Mouse (Mus musculus): ENCODE measurements around the gene 2410131K14Rik. TPM values are rescaled to one million over a fixed set of nuclear protein-coding genes. Genes with fewer than 3 reads are reported as not detected.

Gene 2410131K14Rik
- polyA plus RNA-seq, 1 experiment = not detected

DNA sequence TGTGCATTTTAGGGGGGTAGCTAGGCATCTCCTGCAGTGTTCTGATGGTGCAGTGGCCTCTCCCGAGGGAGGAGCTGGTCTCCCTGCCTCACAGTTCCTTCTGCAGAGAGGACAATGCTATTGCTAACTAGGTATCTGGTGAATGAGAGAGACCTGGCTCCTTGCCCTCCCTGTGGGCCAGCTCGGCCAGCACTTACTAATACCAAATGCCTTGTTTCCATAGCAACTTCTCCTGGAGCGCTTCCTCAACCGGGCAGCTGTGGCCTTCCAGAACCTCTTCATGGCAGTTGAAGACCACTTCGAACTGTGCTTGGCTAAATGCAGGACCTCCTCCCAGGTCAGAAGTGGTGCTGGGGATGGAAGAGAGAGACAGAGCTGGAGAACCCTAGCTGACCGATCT, 14.1 kb downstream of the 2410131K14Rik start:
- H3K36me3 ChIP-seq (ENCODE audit: control insufficient read depth) = peaks cover 18% of the 10 kb centered on the region
- H3K4me1 ChIP-seq (ENCODE audit: control insufficient read depth) = no peaks in the 10 kb centered on the region
- no peaks in the 10 kb centered on the region for H3K27me3 ChIP-seq (ENCODE audit: control insufficient read depth)
- H3K9me3 ChIP-seq (ENCODE audit: control insufficient read depth, low read length) = no peaks in the 10 kb centered on the region
- TF ChIP-seq GATA1 (IDR thresholded peaks at IDR 0.05; ENCODE audit: low read length) (no peak), TAL1 (IDR thresholded peaks at IDR 0.05; ENCODE audit: low read length) (no peak)
- H3K4me3 ChIP-seq (replicated peaks) = no peak overlapping the region

DNA sequence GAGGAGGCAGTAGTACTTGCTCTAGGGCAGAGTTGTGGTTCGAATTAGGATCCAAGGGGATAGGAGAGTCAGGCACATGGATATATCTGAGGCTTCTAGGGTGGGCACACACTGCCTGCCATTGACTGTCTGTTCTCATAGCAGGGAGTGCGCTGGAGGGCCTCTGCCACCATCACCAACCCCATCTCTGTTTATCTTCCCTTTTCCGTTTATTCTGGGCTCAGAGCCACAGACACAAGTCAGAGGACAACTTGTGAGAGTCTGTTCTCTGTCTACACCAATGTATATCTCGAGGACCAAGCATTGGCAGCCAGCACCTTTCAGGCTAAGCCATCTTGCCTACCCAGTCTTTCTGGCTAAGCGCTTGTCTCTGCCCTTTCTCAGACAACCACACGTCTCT, 14.6 kb downstream of the 2410131K14Rik start:
- no peak for TF ChIP-seq GATA1 (IDR thresholded peaks at IDR 0.05; ENCODE audit: low read length)
- TF ChIP-seq TAL1 (IDR thresholded peaks at IDR 0.05; ENCODE audit: low read length) = no peak
- Histone ChIP-seq H3K36me3 (ENCODE audit: control insufficient read depth) (peaks cover 18% of the 10 kb centered on the region), H3K9me3 (ENCODE audit: control insufficient read depth, low read length) (no peaks in the 10 kb centered on the region), H3K27me3 (ENCODE audit: control insufficient read depth) (no peaks in the 10 kb centered on the region), H3K4me1 (ENCODE audit: control insufficient read depth) (no peaks in the 10 kb centered on the region), H3K4me3 (replicated peaks) (no peak overlapping the region)

GRCm38 (mm10) chr5:118260055-118260454, 15.0 kb downstream of the 2410131K14Rik start:
- no peak for TF ChIP-seq TAL1 (IDR thresholded peaks at IDR 0.05; ENCODE audit: low read length)
- no peak for TF ChIP-seq GATA1 (IDR thresholded peaks at IDR 0.05; ENCODE audit: low read length)
- Histone ChIP-seq H3K4me1 (ENCODE audit: control insufficient read depth) (no peaks in the 10 kb centered on the region), H3K27me3 (ENCODE audit: control insufficient read depth) (no peaks in the 10 kb centered on the region), H3K9me3 (ENCODE audit: control insufficient read depth, low read length) (no peaks in the 10 kb centered on the region), H3K36me3 (ENCODE audit: control insufficient read depth) (peaks cover 18% of the 10 kb centered on the region), H3K4me3 (replicated peaks) (no peak overlapping the region)

DNA sequence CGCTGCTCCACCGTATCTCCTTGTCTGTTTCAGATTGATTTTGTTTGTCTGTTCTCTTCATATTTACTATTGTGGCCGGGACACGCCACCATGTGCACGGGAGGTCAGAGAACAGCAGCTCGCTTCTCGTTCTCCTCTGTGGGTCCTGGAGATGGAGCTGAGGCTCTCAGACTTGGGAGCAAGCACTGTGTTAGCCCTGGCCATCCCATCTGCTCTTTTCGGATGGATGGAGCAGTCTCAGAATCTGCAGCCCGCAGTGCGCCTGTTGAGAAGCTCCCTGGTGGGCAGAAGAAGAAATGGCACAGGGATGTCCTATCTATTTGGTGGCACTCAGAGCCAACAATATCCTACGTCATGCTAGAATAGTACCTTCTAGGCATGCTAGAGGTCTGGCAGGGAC, 15.6 kb downstream of the 2410131K14Rik start:
- Histone ChIP-seq H3K9me3 (ENCODE audit: control insufficient read depth, low read length) (no peaks in the 10 kb centered on the region), H3K36me3 (ENCODE audit: control insufficient read depth) (peaks cover 18% of the 10 kb centered on the region), H3K27me3 (ENCODE audit: control insufficient read depth) (no peaks in the 10 kb centered on the region), H3K4me1 (ENCODE audit: control insufficient read depth) (no peaks in the 10 kb centered on the region), H3K4me3 (replicated peaks) (no peak overlapping the region)
- no peak for TF ChIP-seq GATA1 (IDR thresholded peaks at IDR 0.05; ENCODE audit: low read length)
- no peak for TF ChIP-seq TAL1 (IDR thresholded peaks at IDR 0.05; ENCODE audit: low read length)

- TF ChIP-seq TAL1 (IDR thresholded peaks at IDR 0.05; ENCODE audit: low read length) (no peak), GATA1 (IDR thresholded peaks at IDR 0.05; ENCODE audit: low read length) (no peak)
- Histone ChIP-seq H3K9me3 (ENCODE audit: control insufficient read depth, low read length) (no peaks in the 10 kb centered on the region), H3K27me3 (ENCODE audit: control insufficient read depth) (no peaks in the 10 kb centered on the region), H3K4me1 (ENCODE audit: control insufficient read depth) (no peaks in the 10 kb centered on the region), H3K36me3 (ENCODE audit: control insufficient read depth) (peaks cover 18% of the 10 kb centered on the region), H3K4me3 (replicated peaks) (no peak overlapping the region)
Measured at GRCm38 (mm10) chr5:118261181-118261580, 16.2 kb downstream of the 2410131K14Rik start.

GRCm38 (mm10) chr5:118262418-118262817, 17.4 kb downstream of the 2410131K14Rik start:
- TF ChIP-seq GATA1 (IDR thresholded peaks at IDR 0.05; ENCODE audit: low read length) (no peak), TAL1 (IDR thresholded peaks at IDR 0.05; ENCODE audit: low read length) (no peak)
- Histone ChIP-seq H3K36me3 (ENCODE audit: control insufficient read depth) (peaks cover 14% of the 10 kb centered on the region), H3K9me3 (ENCODE audit: control insufficient read depth, low read length) (no peaks in the 10 kb centered on the region)

DNA sequence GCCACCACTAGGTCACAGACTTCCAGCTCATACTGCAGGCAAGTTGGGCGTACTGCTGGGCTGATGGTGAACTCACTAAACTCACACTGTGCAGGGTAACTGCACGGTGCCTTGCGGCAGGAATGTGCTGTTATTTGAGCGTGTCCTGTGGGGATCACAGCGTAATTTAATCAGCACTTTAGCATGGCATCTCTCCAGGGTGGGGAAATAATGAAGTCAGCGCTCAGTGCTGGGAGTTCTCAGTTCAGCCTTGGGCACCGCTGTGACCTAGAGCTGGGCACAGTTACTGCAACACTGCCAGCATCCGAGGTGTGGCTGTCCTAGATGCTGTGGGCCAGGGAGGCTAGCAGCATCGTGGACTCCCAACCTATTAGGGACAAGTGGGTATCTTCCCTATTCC, 19.3 kb downstream of the 2410131K14Rik start:
- no peak overlapping the region for H3K4me3 ChIP-seq (replicated peaks)
- no peak for TF ChIP-seq GATA1 (IDR thresholded peaks at IDR 0.05; ENCODE audit: low read length)
- TF ChIP-seq TAL1 (IDR thresholded peaks at IDR 0.05; ENCODE audit: low read length) = no peak
- H3K9me3 ChIP-seq (ENCODE audit: control insufficient read depth, low read length) = no peaks in the 10 kb centered on the region
- H3K27me3 ChIP-seq (ENCODE audit: control insufficient read depth) = peaks cover 4% of the 10 kb centered on the region
- peaks cover 6% of the 10 kb centered on the region for H3K36me3 ChIP-seq (ENCODE audit: control insufficient read depth)
- H3K4me1 ChIP-seq (ENCODE audit: control insufficient read depth) = no peaks in the 10 kb centered on the region

More at GRCm38 (mm10) chr5:118262418-118262817, 17.4 kb downstream of the 2410131K14Rik start:
- no peaks in the 10 kb centered on the region for H3K27me3 ChIP-seq (ENCODE audit: control insufficient read depth)
- no peaks in the 10 kb centered on the region for H3K4me1 ChIP-seq (ENCODE audit: control insufficient read depth)
- no peak overlapping the region for H3K4me3 ChIP-seq (replicated peaks)

GRCm38 (mm10) chr5:118265366-118265765, 20.3 kb downstream of the 2410131K14Rik start:
- Histone ChIP-seq H3K4me1 (ENCODE audit: control insufficient read depth) (no peaks in the 10 kb centered on the region), H3K36me3 (ENCODE audit: control insufficient read depth) (peaks cover 6% of the 10 kb centered on the region), H3K4me3 (replicated peaks) (no peak overlapping the region), H3K9me3 (ENCODE audit: control insufficient read depth, low read length) (no peaks in the 10 kb centered on the region), H3K27me3 (ENCODE audit: control insufficient read depth) (peaks cover 8% of the 10 kb centered on the region)
- TF ChIP-seq TAL1 (IDR thresholded peaks at IDR 0.05; ENCODE audit: low read length) (no peak), GATA1 (IDR thresholded peaks at IDR 0.05; ENCODE audit: low read length) (no peak)

DNA sequence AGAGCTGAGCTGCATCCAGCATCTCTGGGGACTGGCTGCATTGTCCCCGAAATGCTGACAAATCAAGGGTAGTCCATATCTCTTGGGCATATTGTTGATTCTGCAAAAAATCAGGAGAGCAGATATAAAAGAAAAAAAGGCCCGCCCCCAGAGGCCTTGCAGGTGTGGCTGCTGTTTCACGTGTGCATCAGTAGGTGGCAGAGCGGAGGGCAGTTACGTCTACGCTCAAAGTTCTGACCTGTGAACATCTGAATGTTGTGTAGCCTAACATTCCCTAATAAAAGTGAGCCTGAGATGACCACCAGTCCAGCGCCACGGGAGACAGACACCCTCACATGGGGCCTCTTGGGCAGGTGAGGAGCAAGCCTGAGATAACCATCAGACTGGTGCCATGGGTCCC, 21.3 kb downstream of the 2410131K14Rik start:
- no peak overlapping the region for H3K4me3 ChIP-seq (replicated peaks)
- H3K4me1 ChIP-seq (ENCODE audit: control insufficient read depth) = no peaks in the 10 kb centered on the region
- H3K9me3 ChIP-seq (ENCODE audit: control insufficient read depth, low read length) = no peaks in the 10 kb centered on the region
- peaks cover 13% of the 10 kb centered on the region for H3K27me3 ChIP-seq (ENCODE audit: control insufficient read depth)
- TF ChIP-seq GATA1 (IDR thresholded peaks at IDR 0.05; ENCODE audit: low read length) (no peak), TAL1 (IDR thresholded peaks at IDR 0.05; ENCODE audit: low read length) (no peak)
- peaks cover 4% of the 10 kb centered on the region; the same call in 1 of the 2 replicates for H3K36me3 ChIP-seq (ENCODE audit: control insufficient read depth)

- H3K9me3 ChIP-seq (ENCODE audit: control insufficient read depth, low read length) = no peaks in the 10 kb centered on the region
- peaks cover 26% of the 10 kb centered on the region for H3K27me3 ChIP-seq (ENCODE audit: control insufficient read depth)
- TF ChIP-seq GATA1 (IDR thresholded peaks at IDR 0.05; ENCODE audit: low read length) (no peak), TAL1 (IDR thresholded peaks at IDR 0.05; ENCODE audit: low read length) (no peak)
- no peaks in the 10 kb centered on the region for H3K36me3 ChIP-seq (ENCODE audit: control insufficient read depth)
- H3K4me3 ChIP-seq (replicated peaks) = no peak overlapping the region
- H3K4me1 ChIP-seq (ENCODE audit: control insufficient read depth) = no peaks in the 10 kb centered on the region
Measured at GRCm38 (mm10) chr5:118268987-118269386, 24.0 kb downstream of the 2410131K14Rik start.
